Mouse (Mus musculus) liver (tissue): ENCODE data around the gene Gm11114.
A peak's percentile ranks its signal among the peaks of the same experiment; 100 is the strongest.

ENCODE experiments used
- DNase-seq: peaks from one replicate; pipeline ENCODE4 v3.0.0-alpha.2; 2020; ENCODE audit warnings: mixed read lengths

Gm11114 gene

DNA sequence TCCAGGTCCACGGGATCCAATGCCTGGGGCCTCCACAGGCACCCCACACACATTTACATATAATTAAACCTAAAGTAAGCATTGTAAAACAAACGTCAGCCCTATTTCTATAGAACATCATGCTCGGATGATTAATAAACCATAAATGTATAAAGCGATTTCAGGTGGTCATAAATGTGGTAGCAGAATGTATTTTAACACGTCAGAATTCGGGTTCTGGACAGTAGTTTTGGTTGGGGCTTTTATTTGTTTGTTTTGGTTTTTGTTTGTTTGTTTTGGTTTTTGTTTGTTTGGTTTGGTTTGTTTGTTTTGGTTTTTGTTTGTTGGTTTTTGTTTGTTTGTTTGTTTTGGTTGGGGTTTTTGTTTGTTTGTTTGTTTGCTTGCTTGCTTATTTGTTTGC lies at the start of gene Gm11114:
TSS of gene Gm11114 (plus strand) at position 301 of the 400 bp plus-strand sequence.
- no peak for DNase-seq

GRCm38 (mm10) chr9:85266847-85267246 lies 45.7 kb upstream of the Gm11114 start:
- no peak for DNase-seq

DNA sequence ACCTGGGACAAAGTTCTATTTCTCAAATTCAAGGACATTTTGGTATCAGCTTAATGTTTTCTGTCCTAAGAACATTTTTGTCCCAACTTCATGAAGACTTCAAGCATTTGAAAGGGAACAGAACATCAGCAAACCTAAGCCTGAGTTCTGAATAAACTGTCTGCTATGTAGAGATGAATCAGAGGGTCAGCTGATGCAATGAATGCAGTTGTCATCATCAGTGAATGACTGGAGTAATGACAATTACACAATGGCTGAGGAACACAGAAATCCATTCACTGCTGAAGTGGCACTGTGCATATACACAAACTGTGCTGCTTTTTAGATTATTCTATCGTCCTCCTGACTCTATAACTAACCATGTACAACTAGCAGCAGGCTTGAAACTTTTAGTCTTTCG lies 38.5 kb upstream of the Gm11114 start:
- DNase-seq = no peak

DNA sequence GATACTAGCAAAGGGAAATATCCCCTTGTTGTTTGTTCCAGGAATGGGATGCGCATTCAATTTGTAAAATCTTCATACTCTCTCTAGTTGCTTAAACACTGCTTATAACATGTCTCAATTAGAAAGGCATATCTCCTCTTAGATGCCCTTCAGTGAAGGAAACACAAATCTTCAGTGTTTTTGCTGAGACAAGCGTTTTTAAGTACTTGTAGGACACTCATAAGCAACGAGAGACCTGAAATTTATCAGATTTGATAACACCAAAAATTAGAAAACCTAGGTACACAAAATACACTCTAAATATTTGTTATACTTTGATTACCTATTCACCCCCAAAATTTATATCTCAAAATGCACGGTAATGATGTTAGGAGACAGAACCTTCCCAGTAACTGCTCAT lies 9.7 kb upstream of the Gm11114 start:
- DNase-seq = no peak

- no peak for DNase-seq
Measured at GRCm38 (mm10) chr9:85303378-85303777, 9.2 kb upstream of the Gm11114 start.

DNA sequence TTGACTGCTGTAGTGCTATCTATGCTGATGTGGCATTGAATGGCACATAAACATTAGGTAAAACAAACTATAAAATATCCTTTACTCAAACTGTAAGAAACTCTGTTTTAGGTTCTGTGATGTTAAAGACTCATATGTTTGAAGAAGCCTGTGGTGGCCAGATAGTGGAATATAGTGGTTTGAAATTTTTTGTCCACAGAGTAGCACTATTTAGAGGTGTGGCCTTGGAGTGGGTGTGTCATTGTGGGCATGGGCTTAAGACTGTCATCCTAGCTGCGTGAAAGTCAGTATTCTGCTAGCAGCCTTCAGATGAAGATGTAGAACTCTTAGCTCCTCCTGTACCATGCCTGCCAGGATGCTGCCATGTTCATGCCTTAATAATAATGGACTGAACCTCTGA lies 3.5 kb downstream of the Gm11114 start:
- no peak for DNase-seq

- DNase-seq = no peak
Measured at GRCm38 (mm10) chr9:85320167-85320951, 7.8 kb downstream of the Gm11114 start.

- no peak for DNase-seq
Measured at GRCm38 (mm10) chr9:85324158-85324875, 11.7 kb downstream of the Gm11114 start.

- DNase-seq = peak; percentile 16
Measured at GRCm38 (mm10) chr9:85325201-85325868, 12.8 kb downstream of the Gm11114 start.

DNA sequence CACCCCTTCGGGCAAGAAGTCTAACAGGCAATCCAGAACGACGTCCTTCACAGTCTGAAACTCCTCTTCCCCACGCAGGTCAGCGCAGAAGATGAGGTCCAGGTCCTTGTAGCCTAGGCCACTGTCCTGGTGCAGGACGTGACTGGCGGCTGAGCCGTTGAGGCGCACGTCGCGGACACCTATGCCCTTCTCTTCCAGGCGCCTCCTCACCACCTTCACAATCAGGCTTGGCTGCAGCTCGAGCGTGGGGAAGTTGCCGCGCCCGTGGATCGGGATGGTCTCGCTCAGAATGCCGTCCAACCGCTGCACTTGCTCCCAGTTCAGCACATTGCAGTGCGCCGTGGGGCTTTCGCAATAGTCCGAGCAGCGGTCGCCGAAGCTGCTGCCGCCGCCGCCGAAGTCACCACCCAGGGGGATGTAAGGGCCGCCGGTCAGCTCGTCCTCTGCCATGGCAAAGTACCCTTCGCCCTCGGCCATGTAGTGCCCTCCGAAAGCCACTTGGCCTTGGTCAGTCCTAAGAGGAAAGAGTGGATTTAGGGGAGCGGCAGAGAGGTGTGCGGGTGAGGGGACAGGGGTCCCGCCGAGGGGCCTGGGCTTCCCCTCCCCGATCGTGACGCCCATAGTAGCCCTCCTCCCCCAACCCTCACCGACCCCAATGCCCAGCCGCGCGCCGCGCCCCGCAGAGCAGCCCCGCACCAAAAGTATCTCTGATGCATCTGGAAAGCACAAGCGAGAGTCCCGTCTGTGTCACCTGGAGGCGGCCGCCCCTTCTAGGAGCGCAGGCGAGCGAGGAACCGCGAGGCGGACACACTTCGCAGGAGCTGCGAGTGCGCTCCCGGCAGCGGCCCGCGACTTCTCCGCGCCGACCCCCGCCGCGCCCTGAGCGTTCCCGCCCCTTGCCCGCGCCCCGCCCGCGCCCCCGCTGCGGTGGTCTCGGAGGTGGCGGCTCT lies 14.0 kb downstream of the Gm11114 start:
- peak; percentile 43 for DNase-seq

GRCm38 (mm10) chr9:85327242-85328211 lies 15.0 kb downstream of the Gm11114 start, which contains the start of gene Tent5a:
Tent5a (minus strand) TSS chr9:85327348.
- DNase-seq = peak; percentile 88

- peak; percentile 85 for DNase-seq
Measured at GRCm38 (mm10) chr9:85328259-85328658, 15.7 kb downstream of the Gm11114 start.

DNA sequence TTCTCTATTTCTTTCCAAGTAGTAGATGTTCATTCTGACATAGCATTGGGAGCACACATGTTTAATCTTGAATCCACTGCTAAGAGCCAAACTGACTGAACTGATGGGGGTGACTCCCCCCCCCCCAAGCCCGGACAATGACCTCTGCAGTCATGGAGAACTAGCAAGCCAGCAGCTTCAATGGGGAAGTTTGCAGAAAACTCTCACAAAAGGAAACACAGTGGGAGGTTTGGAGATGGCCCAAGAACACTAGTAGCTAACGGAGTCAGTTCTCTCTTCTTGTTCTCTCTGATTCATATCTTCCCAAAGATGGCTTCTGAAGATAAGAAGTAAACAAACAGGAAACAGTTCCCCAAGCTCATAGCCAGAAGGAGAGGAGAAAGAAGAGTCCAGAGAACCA lies 18.9 kb downstream of the Gm11114 start:
- DNase-seq = no peak

DNA sequence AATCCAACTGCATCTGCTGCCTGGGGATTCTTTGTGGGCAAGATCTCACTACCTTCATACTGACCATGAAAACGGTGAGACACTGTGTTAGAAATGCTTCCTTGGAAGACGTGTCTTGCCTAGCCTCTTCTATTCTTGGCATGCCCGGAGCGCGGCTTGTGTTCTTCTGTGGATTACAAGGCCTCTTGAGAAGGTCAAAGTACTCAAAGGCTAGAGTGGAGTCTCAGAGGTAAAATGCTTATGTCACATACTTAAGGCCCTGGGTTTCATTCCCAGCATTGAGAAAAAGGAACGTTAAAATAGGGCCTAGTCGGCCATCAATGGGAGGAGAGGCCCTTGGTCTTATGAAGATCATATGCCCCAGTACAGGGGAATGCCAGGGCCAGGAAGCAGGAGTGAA lies 23.5 kb downstream of the Gm11114 start:
- DNase-seq = no peak

DNA sequence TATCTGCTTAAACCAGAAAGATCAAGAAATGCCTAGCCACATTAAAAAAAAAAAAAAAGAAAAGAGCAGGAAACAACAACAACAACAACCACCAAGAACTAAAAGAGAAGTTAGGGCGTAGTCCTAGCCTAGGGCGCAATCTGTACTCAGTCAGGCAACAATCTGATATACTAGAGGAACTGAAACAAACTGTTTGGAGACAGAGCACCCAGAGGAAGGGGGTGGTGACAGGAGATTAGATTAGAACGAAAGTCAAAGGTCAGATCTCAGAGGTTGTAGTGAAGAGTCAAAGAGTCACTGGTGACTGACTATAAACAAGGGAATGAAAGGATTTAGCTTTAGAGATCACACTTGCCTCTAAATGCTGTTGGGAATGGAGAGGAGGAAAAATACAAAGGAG lies 27.7 kb downstream of the Gm11114 start:
- DNase-seq = no peak

- no peak for DNase-seq
Measured at GRCm38 (mm10) chr9:85342892-85343785, 30.6 kb downstream of the Gm11114 start.

DNA sequence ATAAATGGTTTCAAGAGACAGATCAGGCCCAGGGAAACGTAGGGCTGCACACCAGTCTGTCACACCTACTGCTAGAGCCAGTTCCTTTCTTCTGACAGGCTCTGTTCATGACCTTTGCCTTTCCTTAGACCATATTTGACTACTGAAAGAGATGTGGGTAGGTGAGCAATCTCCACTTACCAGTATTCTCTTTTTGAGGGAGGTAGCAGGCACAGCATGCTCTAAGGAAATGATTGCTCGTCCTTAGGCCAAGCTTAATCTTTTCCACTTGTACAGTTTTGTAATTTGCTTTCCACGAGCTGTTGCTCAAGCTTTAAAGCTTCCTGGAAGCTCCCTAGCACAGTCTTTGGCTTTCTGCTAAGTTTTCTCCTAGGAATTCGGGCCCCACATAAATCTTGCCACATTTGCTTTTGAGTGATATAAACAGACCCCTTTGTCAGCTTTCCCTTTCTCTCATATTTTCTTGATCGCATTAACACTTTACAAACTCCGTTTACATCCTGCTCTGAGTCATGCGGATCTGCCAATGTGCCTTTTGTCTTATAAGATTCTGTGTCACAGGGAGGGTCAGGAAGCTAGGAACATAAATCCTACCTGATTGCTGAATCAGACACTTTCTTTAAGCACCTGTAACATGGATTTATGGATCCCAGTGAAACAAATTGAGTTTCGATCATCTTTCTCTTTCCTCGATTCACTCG lies 35.4 kb downstream of the Gm11114 start:
- no peak for DNase-seq

- DNase-seq = no peak
Measured at GRCm38 (mm10) chr9:85355559-85355958, 43.0 kb downstream of the Gm11114 start.

DNA sequence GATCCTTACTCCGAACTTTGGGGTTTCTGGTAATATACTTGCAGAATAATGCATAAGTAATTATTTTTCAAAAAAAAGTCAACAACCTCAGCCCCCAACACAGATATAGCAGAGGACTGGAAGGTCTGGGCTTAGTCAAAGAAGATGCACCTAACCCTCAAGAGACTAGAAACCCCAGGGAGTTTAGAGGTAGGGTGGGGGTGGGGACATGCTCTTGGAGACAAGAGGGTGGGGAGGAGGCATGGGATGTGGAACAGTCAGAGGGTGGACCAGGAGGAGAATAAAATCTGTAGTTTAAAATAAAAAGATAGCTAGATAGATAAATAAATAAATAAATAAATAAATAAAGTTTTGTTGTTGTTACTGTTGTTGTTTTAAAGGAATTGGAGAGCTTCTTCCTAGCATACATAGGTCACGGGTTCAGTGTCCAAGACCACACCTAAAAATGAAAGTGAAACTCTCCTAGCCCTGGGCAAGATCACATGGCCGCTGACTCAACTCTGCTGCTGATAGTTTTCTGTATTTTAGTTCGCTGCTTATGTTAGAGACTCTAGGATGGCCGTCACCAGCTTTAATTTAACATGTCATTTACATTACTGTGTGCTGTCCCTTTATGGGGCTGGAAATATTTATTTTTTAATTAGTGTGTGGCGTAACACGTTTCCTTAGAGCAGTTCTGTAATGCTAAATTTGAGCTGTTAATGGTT lies 44.7 kb downstream of the Gm11114 start:
- no peak for DNase-seq
